Mouse (Mus musculus): ENCODE measurements at regions not wholly inside any gene's neighbourhood (a gene's known extent, or its start where the extent isn't known, plus 50 kb on each side); places are given as distances from the start of the nearest gene placed in this dataset.

GRCm38 (mm10) chr6:141141016-141141415, 108.1 kb upstream of the Pde3a start:
- no peak for DNase-seq (ENCODE audit: low read depth)

GRCm38 (mm10) chr6:141148417-141149169, 100.5 kb upstream of the Pde3a start:
- no peak for DNase-seq (ENCODE audit: low read depth)

GRCm38 (mm10) chr6:141149170-141149917, 99.7 kb upstream of the Pde3a start:
- DNase-seq (ENCODE audit: low read depth) = no peak

GRCm38 (mm10) chr6:141159326-141159725, 89.7 kb upstream of the Pde3a start:
- no peak for DNase-seq (ENCODE audit: low read depth)

GRCm38 (mm10) chr6:141161626-141162233, 87.3 kb upstream of the Pde3a start:
- DNase-seq (ENCODE audit: low read depth) = no peak

- DNase-seq (ENCODE audit: low read depth) = no peak
Observed at GRCm38 (mm10) chr6:141167270-141167669, 81.8 kb upstream of the Pde3a start.

GRCm38 (mm10) chr6:141168356-141168755, 80.7 kb upstream of the Pde3a start:
- DNase-seq (ENCODE audit: low read depth) = no peak

- no peak for DNase-seq (ENCODE audit: low read depth)
Observed at GRCm38 (mm10) chr6:141183782-141184181, 65.3 kb upstream of the Pde3a start.

- DNase-seq (ENCODE audit: low read depth) = no peak
Observed at GRCm38 (mm10) chr6:141188036-141188435, 61.0 kb upstream of the Pde3a start.

- peak; percentile 3 for DNase-seq (ENCODE audit: low read depth)
Observed at GRCm38 (mm10) chr6:141189093-141189492, 60.0 kb upstream of the Pde3a start.

GRCm38 (mm10) chr6:141189701-141190100, 59.4 kb upstream of the Pde3a start:
- no peak for DNase-seq (ENCODE audit: low read depth)

GRCm38 (mm10) chr6:141190383-141190782, 58.7 kb upstream of the Pde3a start:
- no peak for DNase-seq (ENCODE audit: low read depth)

- no peak for DNase-seq (ENCODE audit: low read depth)
Observed at GRCm38 (mm10) chr6:141197501-141197900, 51.6 kb upstream of the Pde3a start.
